Mouse (Mus musculus): ENCODE results near the gene Spata16. TPM values are rescaled to one million over a fixed set of nuclear protein-coding genes. Genes with fewer than 3 reads are reported as not detected.

The Spata16 gene
- total and polyA plus RNA-seq, 3 experiments = not detected

- no peaks in the 10 kb centered on the region for H3K36me3 ChIP-seq (replicated peaks in 1 of 2; ENCODE audit: control insufficient read depth in 1 of 2, insufficient read depth in 1 of 2, low read length in 1 of 2)
- in situ Hi-C loops (cut with MboI; ENCODE audit: low pct_ligation_motif_present, low pct_unique_long_range_greater_than_20kb, low sequenced_read_pairs) = no loop called here
- no peaks in the 10 kb centered on the region for H3K79me2 ChIP-seq (replicated peaks; ENCODE audit: control insufficient read depth, extremely low read depth, insufficient read depth, poor library complexity, severe bottlenecking)
- TF ChIP-seq CHD2 (IDR thresholded peaks at IDR 0.05; ENCODE audit: low read length) (no peak), JUND (conservative IDR thresholded peaks at IDR 0.05; ENCODE audit: low read depth, low read length) (no peak)
- H3K4me3 ChIP-seq (replicated peaks in 1 of 3; ENCODE audit: low read depth in 2 of 3, low read length in 2 of 3, poor library complexity in 1 of 3) = no peak overlapping the region
- H3K27me3 ChIP-seq (replicated peaks) = no peaks in the 10 kb centered on the region
- no peaks in the 10 kb centered on the region for H3K4me1 ChIP-seq (ENCODE audit: control insufficient read depth in 1 of 2, insufficient read depth in 2 of 2)
- H3K27ac ChIP-seq (ENCODE audit: insufficient read depth, low read depth) = no peak overlapping the region
- DNase-seq (ENCODE audit: extremely low read depth) = no peak
- H3K9ac ChIP-seq (ENCODE audit: insufficient read depth, low read depth) = no peak overlapping the region
- dilution Hi-C loops (cut with MboI; ENCODE audit: extremely low pct_ligation_motif_present, extremely low pct_unique_long_range_greater_than_20kb, low sequenced_read_pairs) = no loop called here
- H3K9me3 ChIP-seq (replicated peaks; ENCODE audit: low read length) = no peaks in the 10 kb centered on the region
- H3K4me2 ChIP-seq (ENCODE audit: insufficient read depth, low read depth, poor library complexity, severe bottlenecking) = no peak overlapping the region
Measured at GRCm38 (mm10) chr3:26850207-26850606, 212.8 kb downstream of the Spata16 start.

GRCm38 (mm10) chr3:26850691-26851563 is 213.5 kb downstream of the Spata16 start:
- H3K27me3 ChIP-seq (replicated peaks) = no peaks in the 10 kb centered on the region

GRCm38 (mm10) chr3:26853557-26853956 is 216.1 kb downstream of the Spata16 start:
- in situ Hi-C loops (cut with MboI; ENCODE audit: low pct_ligation_motif_present, low pct_unique_long_range_greater_than_20kb, low sequenced_read_pairs) = no loop called here
- no peak overlapping the region for H3K27ac ChIP-seq (ENCODE audit: insufficient read depth, low read depth)
- H3K27me3 ChIP-seq (replicated peaks) = no peaks in the 10 kb centered on the region

More at GRCm38 (mm10) chr3:26850691-26851563, 213.5 kb downstream of the Spata16 start:
- no peak for TF ChIP-seq NRF1 (IDR thresholded peaks at IDR 0.05; ENCODE audit: low read depth, low read length)
- no peak for TF ChIP-seq TCF12 (IDR thresholded peaks at IDR 0.05; ENCODE audit: low read depth, low read length)
- no peak for TF ChIP-seq ZKSCAN1 (IDR thresholded peaks at IDR 0.05; ENCODE audit: borderline replicate concordance, low read depth, low read length)
- no peak for TF ChIP-seq MYC (IDR thresholded peaks at IDR 0.05; ENCODE audit: low read depth, low read length)
- TF ChIP-seq ZC3H11A (IDR thresholded peaks at IDR 0.05; ENCODE audit: low read depth, low read length) = no peak
- TF ChIP-seq POLR2AphosphoS2 (IDR thresholded peaks at IDR 0.05; ENCODE audit: low read depth, low read length) = no peak
- TF ChIP-seq JUN (IDR thresholded peaks at IDR 0.05; ENCODE audit: insufficient read depth, low read depth, low read length) = no peak
- no peak for TF ChIP-seq EP300 (IDR thresholded peaks at IDR 0.05; ENCODE audit: low read length)
- TF ChIP-seq MAX (IDR thresholded peaks at IDR 0.05; ENCODE audit: low read length) = no peak
- TF ChIP-seq JUND (conservative IDR thresholded peaks at IDR 0.05; ENCODE audit: low read depth, low read length) = no peak
- no peak for TF ChIP-seq ZNF384 (IDR thresholded peaks at IDR 0.05; ENCODE audit: low read depth, low read length)
- TF ChIP-seq PAX5 (IDR thresholded peaks at IDR 0.05; ENCODE audit: low read length) = no peak
- no peak for TF ChIP-seq CTCF (conservative IDR thresholded peaks at IDR 0.05 in 1 of 2, IDR thresholded peaks at IDR 0.05 in 1 of 2; ENCODE audit: low read depth in 2 of 2, low read length in 2 of 2)
- no peak for TF ChIP-seq MEF2A (IDR thresholded peaks at IDR 0.05; ENCODE audit: borderline replicate concordance, low read depth, low read length)
- TF ChIP-seq UBTF (IDR thresholded peaks at IDR 0.05; ENCODE audit: low read depth, low read length) = no peak
- TF ChIP-seq SMC3 (IDR thresholded peaks at IDR 0.05; ENCODE audit: low read depth, low read length) = no peak
- no peak for TF ChIP-seq ELF1 (IDR thresholded peaks at IDR 0.05; ENCODE audit: low read depth, low read length)
- no peak for TF ChIP-seq USF1 (IDR thresholded peaks at IDR 0.05; ENCODE audit: low read depth, low read length)
- TF ChIP-seq NELFE (IDR thresholded peaks at IDR 0.05; ENCODE audit: low read depth, low read length) = no peak
- no peaks in the 10 kb centered on the region for H3K9me3 ChIP-seq (replicated peaks; ENCODE audit: low read length)
- no peak overlapping the region for H3K27ac ChIP-seq (ENCODE audit: insufficient read depth, low read depth)
- in situ Hi-C loops (cut with MboI; ENCODE audit: low pct_ligation_motif_present, low pct_unique_long_range_greater_than_20kb, low sequenced_read_pairs) (no loop called here), dilution Hi-C loops (cut with MboI; ENCODE audit: extremely low pct_ligation_motif_present, extremely low pct_unique_long_range_greater_than_20kb, low sequenced_read_pairs) (no loop called here)
- DNase-seq (ENCODE audit: extremely low read depth) = no peak
- no peak overlapping the region for H3K9ac ChIP-seq (ENCODE audit: insufficient read depth, low read depth)
- no peaks in the 10 kb centered on the region for H3K4me1 ChIP-seq (ENCODE audit: control insufficient read depth in 1 of 2, insufficient read depth in 2 of 2)
- no peak overlapping the region for H3K4me3 ChIP-seq (replicated peaks in 1 of 3; ENCODE audit: low read depth in 2 of 3, low read length in 2 of 3, poor library complexity in 1 of 3)
- H3K36me3 ChIP-seq (replicated peaks in 1 of 2; ENCODE audit: control insufficient read depth in 1 of 2, insufficient read depth in 1 of 2, low read length in 1 of 2) = no peaks in the 10 kb centered on the region
- no peak overlapping the region for H3K4me2 ChIP-seq (ENCODE audit: insufficient read depth, low read depth, poor library complexity, severe bottlenecking)
- H3K79me2 ChIP-seq (replicated peaks; ENCODE audit: control insufficient read depth, extremely low read depth, insufficient read depth, poor library complexity, severe bottlenecking) = no peaks in the 10 kb centered on the region

More at GRCm38 (mm10) chr3:26853557-26853956, 216.1 kb downstream of the Spata16 start:
- H3K4me2 ChIP-seq (ENCODE audit: insufficient read depth, low read depth, poor library complexity, severe bottlenecking) = no peak overlapping the region
- no peaks in the 10 kb centered on the region for H3K9me3 ChIP-seq (replicated peaks; ENCODE audit: low read length)
- H3K36me3 ChIP-seq (replicated peaks in 1 of 2; ENCODE audit: control insufficient read depth in 1 of 2, insufficient read depth in 1 of 2, low read length in 1 of 2) = no peaks in the 10 kb centered on the region
- H3K4me1 ChIP-seq (ENCODE audit: control insufficient read depth in 1 of 2, insufficient read depth in 2 of 2) = no peaks in the 10 kb centered on the region
- H3K9ac ChIP-seq (ENCODE audit: insufficient read depth, low read depth) = no peak overlapping the region
- no peak for DNase-seq (ENCODE audit: extremely low read depth)
- no peaks in the 10 kb centered on the region for H3K79me2 ChIP-seq (replicated peaks; ENCODE audit: control insufficient read depth, extremely low read depth, insufficient read depth, poor library complexity, severe bottlenecking)
- H3K4me3 ChIP-seq (replicated peaks in 1 of 3; ENCODE audit: low read depth in 2 of 3, low read length in 2 of 3, poor library complexity in 1 of 3) = no peak overlapping the region
- dilution Hi-C loops (cut with MboI; ENCODE audit: extremely low pct_ligation_motif_present, extremely low pct_unique_long_range_greater_than_20kb, low sequenced_read_pairs) = no loop called here
- TF ChIP-seq POLR2A (IDR thresholded peaks at IDR 0.05; ENCODE audit: low read depth, low read length) (no peak), USF2 (conservative IDR thresholded peaks at IDR 0.05; ENCODE audit: low read depth, low read length) (no peak), POLR2AphosphoS2 (IDR thresholded peaks at IDR 0.05; ENCODE audit: low read depth, low read length) (no peak), E2F4 (IDR thresholded peaks at IDR 0.05; ENCODE audit: insufficient replicate concordance, low read depth, low read length) (no peak), ELF1 (IDR thresholded peaks at IDR 0.05; ENCODE audit: low read depth, low read length) (no peak), ZMIZ1 (IDR thresholded peaks at IDR 0.05; ENCODE audit: low read depth, low read length) (no peak), MYC (IDR thresholded peaks at IDR 0.05; ENCODE audit: low read depth, low read length) (no peak), PAX5 (IDR thresholded peaks at IDR 0.05; ENCODE audit: low read length) (no peak)

Data from CH12.LX (cell line).